Mouse (Mus musculus) stomach, postnatal 0 days (tissue): Measurements from ENCODE around the gene Fto. TPM values are rescaled to one million over a fixed set of nuclear protein-coding genes. Genes with fewer than 3 reads are reported as not detected.

Experiments used
- ATAC-seq: fragments of 200-750 bp; cut with Nextera tagmentation; 2 replicates; pipeline ENCODE4 v1.8.0; 2017; ENCODE audit not compliant: low FRiP score, low TSS enrichment
- DNase-seq: peaks from one replicate; pipeline ENCODE4 v3.0.0-alpha.2; 2016; ENCODE audit warnings: low spot score
- H3K27ac ChIP-seq: fragments of 300-500 bp; sonication (generic); replicated peaks from 2 replicates; pipeline ENCODE4 v1.5.1; 2014; ENCODE audit warnings: mild to moderate bottlenecking, control low read depth
- H3K27me3 ChIP-seq: fragments of 300-500 bp; sonication (generic); 2 replicates; pipeline ENCODE4 v1.6.1; 2014; ENCODE audit warnings: low read length; ENCODE audit not compliant: control insufficient read depth, insufficient read depth
- H3K36me3 ChIP-seq: fragments of 300-500 bp; sonication (generic); 2 replicates; pipeline ENCODE4 v1.6.1; 2014; ENCODE audit warnings: low read length, mixed read lengths; ENCODE audit not compliant: control insufficient read depth, insufficient read depth
- H3K4me1 ChIP-seq: fragments of 300-500 bp; sonication (generic); replicated peaks from 2 replicates; pipeline ENCODE4 v1.6.1; 2014; ENCODE audit warnings: antibody characterized with exemption; ENCODE audit not compliant: control insufficient read depth, insufficient read depth
- H3K4me2 ChIP-seq: fragments of 300-500 bp; sonication (generic); replicated peaks from 2 replicates; pipeline ENCODE4 v1.6.1; 2014; ENCODE audit warnings: low read depth, mild to moderate bottlenecking, control low read depth, moderate library complexity
- H3K4me3 ChIP-seq: fragments of 300-500 bp; sonication (generic); 2 replicates; pipeline ENCODE4 v1.5.1; 2014; ENCODE audit warnings: low read depth, low read length, control low read depth
- H3K9ac ChIP-seq: fragments of 300-500 bp; sonication (generic); 2 replicates; pipeline ENCODE4 v1.6.1; 2014; ENCODE audit warnings: mild to moderate bottlenecking, low read length, control low read depth, mixed read lengths
- H3K9me3 ChIP-seq: fragments of 300-500 bp; sonication (generic); 2 replicates; pipeline ENCODE4 v1.6.1; 2016; ENCODE audit warnings: low read length; ENCODE audit not compliant: control insufficient read depth
- CTCF ChIP-seq: IDR thresholded peaks from 2 replicates; pipeline ENCODE4 v1.5.1; 2016; ENCODE audit warnings: antibody characterized with exemption, low read depth, mild to moderate bottlenecking, moderate library complexity
- EP300 ChIP-seq: optimal IDR thresholded peaks from 2 replicates; pipeline ENCODE3; 2016; ENCODE audit warnings: antibody characterized with exemption
- WGBS: fragments of 180-500 bp; shearing (Covaris S2); extraction: QIAGEN DNeasy Blood & Tissue Kit; methylation state at CpG from one replicate; pipeline ENCODE4 v1.1.7; 2014; 5-methylcytosine and 5-hydroxymethylcytosine counted together
- polyA plus RNA-seq: library from polyadenylated mRNA; unstranded; fragments of >200 nt; fragmentation: Nextera tagmentation; extraction: Ambion mirVana; gene quantifications from 2 replicates; pipeline ENCODE4 v1.2.1, GENCODE M21; 2015

Gene Fto
- polyA plus RNA-seq, 1 experiment from 2014 or later: 25.7 TPM

GRCm38 (mm10) chr8:91680125-91680524, 366.8 kb downstream of the Fto start:
- H3K4me2 ChIP-seq: no peak overlapping the region
- no peaks in the 10 kb centered on the region for H3K4me1 ChIP-seq
- no peak overlapping the region for H3K4me3 ChIP-seq
- H3K27me3 ChIP-seq: no peaks in the 10 kb centered on the region
- H3K9ac ChIP-seq: no peak overlapping the region
- TF ChIP-seq EP300: no peak
- TF ChIP-seq CTCF: no peak
- WGBS: 79% methylated on average over 5 of the region's 5 CpGs
- H3K27ac ChIP-seq: no peak overlapping the region
- ATAC-seq: no peak
- DNase-seq: no peak
- no peaks in the 10 kb centered on the region for H3K9me3 ChIP-seq
- H3K36me3 ChIP-seq: no peaks in the 10 kb centered on the region

DNA sequence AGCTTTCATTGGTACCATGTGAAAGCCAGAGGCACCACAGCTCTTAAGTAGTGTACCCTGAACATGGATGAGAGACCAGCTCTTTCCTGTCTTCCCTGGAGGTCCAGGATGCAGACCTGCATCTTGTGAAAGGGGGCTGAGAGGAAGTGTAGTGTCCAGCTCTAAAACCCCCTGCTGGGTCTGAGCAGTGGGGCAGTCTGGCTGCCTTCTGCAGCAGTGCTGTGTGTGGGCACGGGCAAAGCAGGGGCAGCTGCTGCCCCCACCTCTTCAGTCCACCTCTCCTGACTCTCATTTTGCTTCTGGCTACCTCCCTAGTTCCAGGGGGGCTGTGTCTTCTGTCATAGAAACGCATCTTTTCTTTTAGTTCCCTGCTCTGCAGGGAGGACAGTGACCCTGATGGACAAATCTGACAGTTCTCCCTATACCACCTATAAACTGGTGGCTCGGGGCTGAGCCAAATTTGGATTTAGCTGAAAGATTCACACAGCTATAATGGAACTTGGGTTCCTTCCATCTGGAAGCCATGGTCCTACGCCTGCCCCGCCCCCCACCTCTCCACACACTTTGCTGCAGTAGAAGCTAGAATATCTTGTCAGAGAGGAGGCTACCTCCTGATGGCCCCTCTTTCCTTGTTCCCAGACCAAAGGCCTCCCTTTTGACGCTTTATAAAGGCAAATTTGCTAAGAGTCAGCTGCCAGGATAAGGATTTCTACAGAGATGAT, 371.4 kb downstream of the Fto start:
- Histone ChIP-seq H3K4me1 (no peaks in the 10 kb centered on the region), H3K36me3 (no peaks in the 10 kb centered on the region), H3K27me3 (no peaks in the 10 kb centered on the region), H3K9me3 (no peaks in the 10 kb centered on the region), H3K4me2 (no peak overlapping the region), H3K9ac (no peak overlapping the region), H3K4me3 (no peak overlapping the region), H3K27ac (no peak overlapping the region)
- TF ChIP-seq EP300 (no peak), CTCF (no peak)
- DNase-seq (no peak), ATAC-seq (no peak)
- 70% methylated on average over 6 of the region's 6 CpGs for WGBS

DNA sequence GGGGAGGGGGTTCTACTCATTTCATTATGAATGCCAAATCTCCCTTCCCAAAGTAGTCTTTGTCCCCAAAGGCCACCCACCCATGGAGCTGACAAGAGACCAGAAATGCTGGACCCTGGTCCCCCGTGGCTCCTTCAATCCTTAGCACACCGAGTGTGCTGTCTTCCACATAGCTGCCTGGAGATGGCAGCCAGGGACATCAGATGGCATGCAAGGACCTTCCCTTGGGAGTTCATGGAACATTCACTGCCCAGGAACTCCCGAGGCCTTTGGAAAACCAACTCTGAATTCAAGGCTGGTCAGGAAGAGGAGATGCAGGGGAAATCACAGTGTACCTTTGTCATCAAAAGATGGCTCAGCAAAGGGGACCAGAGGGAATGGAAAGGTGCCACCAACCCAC, 372.1 kb downstream of the Fto start:
- H3K36me3 ChIP-seq: no peaks in the 10 kb centered on the region
- TF ChIP-seq EP300: no peak
- TF ChIP-seq CTCF: peak; percentile 51
- H3K27me3 ChIP-seq: no peaks in the 10 kb centered on the region
- no peak overlapping the region for H3K27ac ChIP-seq
- H3K4me3 ChIP-seq: no peak overlapping the region
- no peak for ATAC-seq
- H3K4me1 ChIP-seq: no peaks in the 10 kb centered on the region
- no peak overlapping the region for H3K9ac ChIP-seq
- no peak for DNase-seq
- H3K9me3 ChIP-seq: no peaks in the 10 kb centered on the region
- 46% methylated on average over 3 of the region's 3 CpGs for WGBS
- no peak overlapping the region for H3K4me2 ChIP-seq

DNA sequence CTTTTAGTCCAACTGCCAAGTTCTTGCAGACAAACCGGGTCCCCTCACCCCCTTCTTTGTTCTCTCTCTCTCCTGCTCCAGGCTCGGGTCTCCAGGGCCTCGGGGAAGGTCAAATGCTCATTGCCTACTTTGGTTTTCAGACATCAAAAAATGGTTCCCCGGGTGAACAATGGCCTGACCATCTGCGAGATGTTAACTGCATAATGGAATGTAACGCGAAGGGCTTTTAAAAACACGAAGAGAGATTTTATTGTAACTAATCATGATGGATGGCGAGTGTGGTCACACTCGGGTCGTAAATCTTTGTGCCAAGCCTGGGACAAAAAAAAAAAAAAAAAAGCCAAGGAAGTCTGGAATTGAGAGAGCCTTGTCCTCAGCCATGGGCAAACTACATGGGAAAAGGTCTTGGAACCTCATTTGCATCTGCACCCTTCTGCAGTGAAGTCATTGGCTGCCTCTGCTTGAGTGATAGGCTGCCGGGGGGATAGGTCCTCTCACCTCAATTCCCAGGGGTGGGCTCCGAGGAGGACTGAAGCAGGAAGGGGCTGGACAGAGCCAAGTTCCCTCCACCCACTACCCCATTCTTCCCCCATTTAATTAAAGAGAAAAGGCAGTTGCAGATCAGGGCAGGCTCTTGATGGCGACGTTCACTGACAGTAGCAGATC, 378.9 kb downstream of the Fto start:
- no peak overlapping the region for H3K9ac ChIP-seq
- TF ChIP-seq EP300: no peak
- no peak for TF ChIP-seq CTCF
- no peaks in the 10 kb centered on the region for H3K9me3 ChIP-seq
- H3K27me3 ChIP-seq: no peaks in the 10 kb centered on the region
- DNase-seq (no peak), ATAC-seq (no peak)
- H3K4me1 ChIP-seq: no peaks in the 10 kb centered on the region
- H3K36me3 ChIP-seq: no peaks in the 10 kb centered on the region
- no peak overlapping the region for H3K27ac ChIP-seq
- 18% methylated on average over 15 of the region's 15 CpGs for WGBS
- no peak overlapping the region for H3K4me3 ChIP-seq
- H3K4me2 ChIP-seq: no peak overlapping the region

- Histone ChIP-seq H3K4me1 (no peaks in the 10 kb centered on the region), H3K9ac (no peak overlapping the region), H3K4me3 (no peak overlapping the region), H3K27ac (no peak overlapping the region), H3K27me3 (no peaks in the 10 kb centered on the region), H3K4me2 (no peak overlapping the region), H3K9me3 (no peaks in the 10 kb centered on the region), H3K36me3 (no peaks in the 10 kb centered on the region)
- no peak for TF ChIP-seq CTCF
- TF ChIP-seq EP300: no peak
- ATAC-seq (no peak), DNase-seq (no peak)
- WGBS: 72% methylated on average over 5 of the region's 5 CpGs
Observed at GRCm38 (mm10) chr8:91706533-91706932, 393.2 kb downstream of the Fto start.

DNA sequence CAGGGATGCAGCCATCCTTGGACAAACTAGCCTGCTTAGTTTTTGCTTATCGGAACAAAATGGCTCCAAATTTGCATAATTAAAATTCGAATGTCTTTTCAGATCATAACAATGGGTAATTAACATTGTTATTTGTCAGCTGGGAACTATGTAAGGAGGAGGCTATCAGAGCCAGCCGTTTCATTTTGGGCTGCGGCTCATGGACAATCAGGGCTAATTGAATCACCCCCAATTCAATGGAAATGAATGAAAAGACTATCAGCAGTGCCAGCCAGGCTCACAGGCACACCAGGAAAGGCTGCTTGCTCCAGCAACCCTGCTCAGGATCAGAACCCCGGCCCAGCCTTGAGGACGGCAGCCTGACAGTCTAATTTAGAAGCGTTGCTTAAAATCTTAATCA, 395.3 kb downstream of the Fto start:
- H3K4me2 ChIP-seq: no peak overlapping the region
- no peaks in the 10 kb centered on the region for H3K4me1 ChIP-seq
- H3K9me3 ChIP-seq: no peaks in the 10 kb centered on the region
- WGBS: 82% methylated on average over 7 of the region's 7 CpGs
- H3K27me3 ChIP-seq: no peaks in the 10 kb centered on the region
- H3K9ac ChIP-seq: no peak overlapping the region
- no peak for DNase-seq
- no peak overlapping the region for H3K27ac ChIP-seq
- TF ChIP-seq EP300: no peak
- no peak for TF ChIP-seq CTCF
- no peak for ATAC-seq
- H3K4me3 ChIP-seq: no peak overlapping the region
- H3K36me3 ChIP-seq: no peaks in the 10 kb centered on the region
